Mouse (Mus musculus): ENCODE results near the gene Vps35l.
A peak's percentile ranks its signal among the peaks of the same experiment; 100 is the strongest.

Vps35l gene

GRCm38 (mm10) chr7:118821356-118821755 is 81.3 kb downstream of the Vps35l start:
- no peak for DNase-seq (ENCODE audit: low read depth)

DNA sequence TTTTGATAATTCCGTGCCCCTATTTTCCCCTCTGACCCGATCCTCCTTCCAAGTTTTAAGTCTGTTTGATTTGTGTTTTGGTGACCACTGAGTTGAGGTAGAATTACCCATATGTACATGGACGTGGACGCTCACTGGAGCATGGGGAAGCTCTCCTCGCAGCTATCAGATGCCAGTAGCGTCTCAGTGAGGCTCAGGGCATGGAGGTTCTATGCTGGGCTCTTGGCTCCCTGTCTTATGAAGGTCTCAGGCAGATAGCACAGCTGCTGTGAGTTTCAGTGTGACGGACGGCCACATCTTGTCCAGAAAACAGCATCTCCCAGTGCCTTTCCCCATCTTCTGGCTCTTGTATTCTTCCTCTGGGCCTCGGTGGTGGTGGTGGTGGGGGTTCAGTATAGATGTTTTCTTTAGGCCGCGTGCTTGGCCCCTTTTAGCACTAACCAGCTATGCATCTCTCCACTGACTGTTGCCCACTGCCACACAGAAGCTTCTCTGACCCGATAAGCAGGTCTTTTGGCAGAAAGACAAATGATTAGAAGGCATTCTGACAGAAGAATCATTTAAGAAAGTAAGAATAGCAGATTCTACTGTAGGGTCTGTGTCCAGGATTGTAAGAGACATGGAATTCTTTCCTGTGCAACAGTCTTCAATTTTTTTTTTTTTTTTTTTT is 82.0 kb downstream of the Vps35l start:
- DNase-seq (ENCODE audit: low read depth), result no peak

- DNase-seq (ENCODE audit: low read depth), result no peak
Measured at GRCm38 (mm10) chr7:118824451-118824850, 84.4 kb downstream of the Vps35l start.

- no peak for DNase-seq (ENCODE audit: low read depth)
Measured at GRCm38 (mm10) chr7:118827975-118828416, 88.0 kb downstream of the Vps35l start.

DNA sequence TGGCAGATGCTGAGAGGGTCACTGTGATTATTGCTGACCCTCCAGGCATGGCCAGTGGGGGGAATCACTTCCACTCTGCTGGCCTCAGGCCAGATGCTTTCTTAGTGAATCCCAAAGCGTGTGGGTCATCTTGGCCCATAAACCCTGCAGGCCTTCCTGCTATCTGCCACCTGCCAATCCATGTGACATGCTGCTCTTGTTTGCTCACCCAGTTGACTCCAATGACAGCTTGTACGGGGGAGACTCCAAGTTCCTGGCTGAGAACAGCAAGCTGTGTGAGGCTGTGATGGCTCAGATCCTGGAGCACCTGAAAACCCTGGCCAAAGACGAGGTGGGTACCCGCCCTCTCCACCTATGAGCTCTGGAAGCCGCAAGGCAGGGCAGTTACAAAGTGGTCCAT is 97.9 kb downstream of the Vps35l start:
- DNase-seq (ENCODE audit: low read depth), result no peak

DNA sequence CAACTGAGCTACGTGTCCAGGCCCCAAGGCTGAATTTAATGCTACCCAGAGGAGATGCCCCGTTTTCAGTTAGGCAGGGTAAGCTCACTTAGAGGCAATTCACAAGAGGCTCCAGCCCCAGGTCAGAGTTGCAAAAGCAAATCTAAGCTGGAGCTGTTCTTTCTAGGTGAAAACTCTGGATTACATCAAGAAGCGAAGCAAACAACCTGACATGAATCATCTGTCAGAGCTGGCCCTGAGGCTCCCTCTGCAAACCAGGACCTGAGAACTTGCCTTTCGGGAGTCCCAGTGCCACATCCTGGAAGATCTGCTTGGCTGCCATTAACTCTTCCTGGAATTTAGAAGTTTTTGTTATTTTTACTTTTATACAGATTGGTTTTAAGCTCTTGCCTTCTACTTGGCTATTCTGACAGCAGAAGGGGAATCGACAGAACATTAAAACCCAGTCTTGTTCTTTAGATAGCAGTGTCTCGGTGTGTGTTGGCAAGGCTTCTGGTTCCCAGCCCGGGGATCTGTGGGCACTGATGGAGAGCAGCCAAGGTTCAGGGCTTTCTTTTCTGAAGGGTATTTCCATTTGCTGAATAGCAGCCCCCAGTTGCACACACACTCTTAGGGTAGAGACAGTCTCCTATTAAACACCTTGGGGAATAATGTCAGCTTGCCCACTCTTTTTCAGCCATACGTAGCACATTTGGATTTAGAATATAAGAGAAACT is 101.2 kb downstream of the Vps35l start:
- no peak for DNase-seq (ENCODE audit: low read depth)

GRCm38 (mm10) chr7:118841796-118842195 is 101.8 kb downstream of the Vps35l start:
- DNase-seq (ENCODE audit: low read depth), result no peak

- no peak for DNase-seq (ENCODE audit: low read depth)
Measured at GRCm38 (mm10) chr7:118842938-118843337, 102.9 kb downstream of the Vps35l start.

- no peak for DNase-seq (ENCODE audit: low read depth)
Measured at GRCm38 (mm10) chr7:118845141-118845540, 105.1 kb downstream of the Vps35l start.

DNA sequence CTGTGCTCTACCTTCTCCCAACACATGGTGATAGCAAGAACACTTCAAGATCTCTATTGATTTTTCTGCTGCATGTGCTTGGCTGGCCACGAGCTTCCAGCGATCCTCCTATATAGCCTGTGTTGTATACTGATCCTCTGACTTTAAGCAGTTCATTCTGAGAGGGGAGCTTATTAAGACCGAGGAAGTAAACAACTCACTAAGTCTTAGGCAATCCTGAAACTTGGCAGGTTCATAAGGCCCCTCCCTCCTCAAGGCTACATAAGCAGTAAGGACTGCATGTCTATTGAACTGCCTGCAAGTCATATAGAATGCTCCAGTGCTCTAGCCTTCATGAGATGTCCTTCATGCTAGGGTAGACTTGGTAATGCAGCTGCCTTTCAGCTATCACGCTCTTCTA is 106.3 kb downstream of the Vps35l start:
- no peak for DNase-seq (ENCODE audit: low read depth)

DNA sequence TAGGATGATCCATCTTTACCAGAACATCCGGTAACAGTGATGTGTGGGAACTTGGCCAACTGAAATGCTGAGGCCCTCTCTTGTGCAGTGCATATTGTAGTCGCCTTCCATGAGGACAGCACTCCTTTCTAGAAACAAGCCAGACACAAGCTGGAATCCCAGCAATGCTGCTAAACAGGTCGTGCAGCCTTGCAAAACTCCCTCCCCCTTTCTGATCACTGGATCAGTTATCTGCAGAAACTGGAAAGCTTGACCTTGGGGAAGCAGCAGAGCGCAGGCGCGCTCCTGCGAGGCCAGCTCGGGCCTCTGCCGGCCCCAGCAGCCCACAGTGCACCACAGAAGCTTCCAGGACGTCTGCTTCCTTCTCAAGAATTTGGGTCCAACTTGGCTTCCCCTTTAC is 108.8 kb downstream of the Vps35l start:
- DNase-seq (ENCODE audit: low read depth), result no peak

DNA sequence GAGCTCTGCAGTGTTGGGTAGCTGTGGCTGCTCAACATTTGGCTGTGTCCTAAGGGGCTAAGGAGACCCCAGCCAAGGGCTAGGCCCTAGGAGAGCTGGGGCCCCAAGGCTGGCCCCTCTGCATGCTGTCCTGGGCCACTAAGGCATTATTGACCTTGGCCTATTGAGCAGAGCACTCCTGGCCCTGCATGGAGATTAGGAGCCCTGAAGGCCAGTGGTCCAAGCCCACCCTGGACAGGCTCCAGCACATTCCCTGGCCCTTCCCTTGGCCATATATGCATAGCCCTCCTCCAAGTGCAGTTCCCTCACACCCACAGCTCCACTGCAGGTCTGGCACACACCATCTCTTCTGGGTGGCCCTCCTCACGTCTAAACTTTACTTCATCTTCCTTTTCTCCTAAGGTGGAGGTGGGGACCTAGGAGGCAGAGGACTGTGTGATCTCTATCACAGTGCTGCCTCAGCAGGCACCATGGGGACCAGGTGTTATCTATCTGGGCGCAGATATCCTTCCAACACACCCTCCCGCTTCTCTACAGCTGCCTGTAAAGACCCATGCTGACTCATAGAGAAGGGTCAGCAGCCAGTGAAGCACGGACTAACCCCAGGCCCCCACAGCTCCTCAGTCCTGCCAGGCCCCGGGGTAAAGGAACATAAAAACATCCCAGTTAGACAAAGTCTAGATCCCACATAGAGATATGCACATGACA is 109.7 kb downstream of the Vps35l start:
- no peak for DNase-seq (ENCODE audit: low read depth)

DNA sequence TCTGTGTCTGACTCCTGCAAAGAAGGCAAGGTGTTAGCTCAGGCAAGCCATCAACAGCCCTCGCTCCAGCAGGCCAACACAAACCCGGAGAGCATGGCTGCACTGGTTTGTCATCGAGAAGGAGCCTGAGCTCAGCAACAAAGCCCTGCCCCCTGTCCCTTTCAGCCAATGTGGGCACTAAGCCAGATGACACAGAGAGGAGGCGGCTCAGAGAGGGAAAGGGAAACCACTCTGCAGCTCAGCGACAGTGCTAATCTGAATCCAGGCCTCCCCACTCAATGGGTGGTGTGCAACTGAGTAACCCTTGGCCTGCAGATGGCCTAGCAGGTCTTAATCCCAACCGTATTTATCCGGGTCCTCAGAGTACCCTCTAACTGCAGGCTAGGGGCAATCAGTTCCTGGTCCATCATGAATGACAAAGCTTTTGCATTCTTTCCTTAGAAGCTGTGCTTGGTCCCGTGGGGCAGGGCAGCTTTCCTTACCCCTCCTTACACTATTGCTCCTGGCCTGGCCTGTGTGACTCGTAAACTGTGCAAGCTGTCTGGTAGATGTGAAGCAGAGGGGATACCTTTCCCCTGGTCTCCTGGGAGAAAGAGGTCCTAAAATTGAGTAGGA is 110.8 kb downstream of the Vps35l start:
- DNase-seq (ENCODE audit: low read depth), result no peak

DNA sequence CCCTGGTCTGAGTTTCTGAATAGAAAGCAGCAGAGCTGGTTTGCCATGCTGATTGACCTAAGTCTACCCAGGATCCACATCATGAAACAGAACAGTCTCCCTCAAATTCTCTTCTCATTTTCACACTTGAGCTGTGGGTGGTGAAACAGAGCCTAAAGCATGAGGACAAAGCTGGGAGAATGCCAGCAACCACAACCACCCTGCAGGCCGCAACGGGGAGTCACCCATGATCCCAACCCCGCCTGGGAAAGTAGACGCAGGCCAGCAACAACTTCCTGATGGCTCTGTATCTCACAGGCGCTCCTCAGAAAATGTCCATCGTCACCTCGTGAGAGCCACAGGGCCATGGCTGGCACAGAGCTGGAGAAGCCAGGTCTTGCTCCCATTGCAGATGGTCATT is 111.5 kb downstream of the Vps35l start:
- DNase-seq (ENCODE audit: low read depth), result no peak

GRCm38 (mm10) chr7:118852611-118853010 is 112.6 kb downstream of the Vps35l start:
- DNase-seq (ENCODE audit: low read depth), result no peak

DNA sequence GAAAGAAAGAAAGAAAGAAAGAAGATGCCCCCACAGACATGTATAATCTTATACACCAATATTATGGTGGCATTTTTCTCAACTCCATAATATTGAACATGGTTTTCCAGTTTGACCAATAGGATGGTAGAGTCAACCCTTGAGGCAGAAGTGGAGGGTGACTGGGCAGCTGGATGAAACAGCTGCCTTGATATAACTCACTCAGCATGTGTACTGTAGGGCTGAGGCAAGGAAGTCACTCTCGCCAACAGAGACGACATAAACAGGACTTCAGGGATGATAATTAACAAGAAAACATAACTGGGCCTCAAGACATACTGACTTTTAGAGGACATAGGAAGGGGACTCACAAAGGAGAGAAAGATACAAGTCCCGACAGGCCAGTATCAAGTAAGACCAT is 114.6 kb downstream of the Vps35l start:
- DNase-seq (ENCODE audit: low read depth), result peak; percentile 15

GRCm38 (mm10) chr7:118855171-118855876 is 115.3 kb downstream of the Vps35l start, which contains the start of gene Iqck:
Gene Iqck, plus strand, starts transcription at chr7:118855752.
- peak; percentile 91 for DNase-seq (ENCODE audit: low read depth)

DNA sequence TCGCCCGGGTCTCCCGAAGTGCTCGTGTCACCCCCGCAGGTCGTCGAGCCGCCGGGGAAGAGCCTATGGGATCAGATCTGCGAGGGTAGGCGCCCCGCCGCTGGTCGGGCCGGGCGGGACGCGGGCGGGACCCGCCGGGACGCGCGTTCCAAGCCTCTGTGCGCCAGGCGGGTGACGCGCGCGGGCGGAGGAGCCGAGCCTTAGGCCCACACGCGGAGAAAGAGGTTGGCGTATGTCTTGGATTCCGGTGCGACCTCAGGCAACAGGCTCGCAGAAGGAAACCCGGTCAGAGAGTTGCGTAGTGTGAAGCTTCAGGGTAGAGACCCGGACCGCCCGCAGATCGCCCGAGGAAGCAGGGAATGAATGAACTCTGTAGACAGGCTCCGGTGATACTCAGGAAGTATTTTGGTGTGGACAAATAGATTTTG is 115.9 kb downstream of the Vps35l start, which contains the start of gene Knop1:
TSS of gene Knop1 (minus strand) at position 378 of the 428 bp plus-strand sequence.
- DNase-seq (ENCODE audit: low read depth), result no peak

DNA sequence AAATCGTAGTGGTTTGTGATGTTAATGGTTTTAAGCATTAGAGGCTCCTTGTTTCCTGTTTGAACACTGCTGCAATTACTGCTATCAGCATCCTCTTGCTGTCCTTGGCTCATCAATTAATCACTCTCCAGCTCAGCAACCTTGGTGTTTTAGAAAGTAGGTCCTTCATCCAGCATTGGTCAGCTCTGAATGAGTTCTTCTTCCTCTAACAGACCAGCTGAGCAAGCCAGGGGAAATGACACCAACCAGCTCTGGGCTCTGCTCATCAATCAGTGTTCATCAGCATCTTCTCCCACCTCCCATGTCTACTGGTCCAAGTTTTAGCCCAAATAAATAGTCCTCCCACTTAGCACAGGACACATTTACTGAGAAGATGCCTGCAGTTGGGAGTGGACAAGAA is 118.6 kb downstream of the Vps35l start:
- DNase-seq (ENCODE audit: low read depth), result no peak

DNA sequence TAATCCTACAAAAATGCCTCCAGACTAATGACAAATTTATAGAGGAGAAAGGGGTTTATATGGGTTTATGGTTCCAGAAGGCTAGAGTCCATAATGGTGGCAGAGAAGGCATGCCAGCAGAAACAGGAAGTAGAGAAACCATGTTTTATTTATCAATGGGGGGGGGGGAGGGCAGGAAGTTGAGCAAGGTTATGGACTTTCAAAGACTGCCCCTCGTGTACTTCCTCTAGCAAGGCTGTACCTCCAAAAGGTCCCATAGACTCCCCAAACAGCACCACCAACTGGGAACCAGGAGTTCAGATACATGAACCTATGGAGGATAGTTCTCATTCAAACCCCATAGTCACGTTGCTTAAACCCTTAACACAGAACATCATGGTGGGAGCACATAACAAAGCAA is 125.3 kb downstream of the Vps35l start:
- DNase-seq (ENCODE audit: low read depth), result no peak

DNA sequence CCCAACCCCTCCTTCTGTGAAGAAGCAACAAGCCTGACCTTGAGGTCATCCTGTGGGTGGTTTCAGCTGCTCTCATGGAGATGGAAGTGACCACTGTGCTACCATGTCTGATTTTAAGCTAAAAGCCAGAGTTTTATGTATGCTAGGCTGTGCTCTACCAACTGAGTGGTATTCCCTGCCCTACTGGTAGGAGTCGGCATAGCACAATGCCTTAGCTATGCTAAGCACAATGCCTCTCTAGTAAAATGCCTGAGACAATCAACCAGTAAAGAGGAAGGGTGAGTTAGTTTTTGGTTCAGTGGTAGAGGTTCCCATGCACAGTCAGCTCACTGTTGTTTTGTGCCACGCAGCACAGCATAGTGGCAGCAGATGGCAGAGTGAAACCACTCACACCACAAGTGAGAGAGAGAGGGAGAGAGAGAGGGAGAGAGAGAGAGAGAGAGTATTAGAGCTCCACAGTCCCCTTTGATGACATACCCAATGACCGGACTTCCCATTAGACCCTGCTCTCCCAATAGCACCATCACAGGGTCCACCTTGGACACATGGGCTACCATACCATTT is 139.5 kb downstream of the Vps35l start:
- no peak for DNase-seq (ENCODE audit: low read depth)
